In the genomic region with DNA sequence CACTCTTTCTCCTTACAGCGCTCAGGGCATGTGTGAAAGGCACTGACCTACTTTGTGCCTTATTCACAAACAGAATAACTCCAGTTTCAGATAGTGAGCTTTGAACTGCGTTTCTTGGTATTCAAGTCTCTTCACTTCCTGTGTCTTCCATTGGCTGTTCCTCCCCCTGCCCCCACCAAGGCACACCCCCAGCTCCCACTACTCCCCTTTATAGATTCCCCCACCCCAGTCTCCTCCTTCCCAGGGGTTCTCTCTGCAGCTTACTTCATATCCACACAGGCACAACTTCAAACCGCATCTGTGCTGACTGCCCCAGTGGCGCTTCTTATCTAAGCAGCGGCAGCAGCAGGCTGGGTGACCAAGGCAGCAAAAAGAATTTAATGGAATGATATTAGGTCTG, we compare ENCODE assay signal across 18 mouse cellular contexts.
DNase-seq lines count a peak whose midpoint lies in the region; ATAC-seq and TF ChIP-seq lines count a peak whose summit lies in the region.
"Had no signal": no experiment of that assay in that cellular context is flagged by ENCODE, and none has a peak within 500 bp of the region (broad histone marks: within the 10 kb centered on the region; RNA-seq: fewer than 3 reads in every experiment).

No protein-coding gene starts in this region.

- H3K27ac ChIP-seq in lung, postnatal 0 days (ENCODE audit: low read length) = peak overlapping the region; percentile 76
- peak overlapping the region; percentile 56 for H3K27ac ChIP-seq in liver, embryonic 13.5 days
- no peak overlapping the region for H3K27ac ChIP-seq in midbrain, postnatal 0 days (ENCODE audit: low read depth, low read length)
- no peak overlapping the region for H3K27ac ChIP-seq in neural tube, embryonic 15.5 days (replicated peaks)
- H3K27ac ChIP-seq: heart, embryonic 15.5 days; intestine, embryonic 15.5 days; limb, embryonic 15.5 days had no signal

- H3K9me3 ChIP-seq in lung, postnatal 0 days (ENCODE audit: low read length) = no peaks in the 10 kb centered on the region
- no peaks in the 10 kb centered on the region for H3K9me3 ChIP-seq in liver, embryonic 13.5 days (replicated peaks)
- no peaks in the 10 kb centered on the region for H3K9me3 ChIP-seq in midbrain, postnatal 0 days (ENCODE audit: low read length)
- no peaks in the 10 kb centered on the region for H3K9me3 ChIP-seq in neural tube, embryonic 15.5 days (replicated peaks)
- H3K9me3 ChIP-seq: heart, embryonic 15.5 days; intestine, embryonic 15.5 days; limb, embryonic 15.5 days had no signal

- H3K4me2 ChIP-seq in lung, postnatal 0 days (replicated peaks; ENCODE audit: low read depth, low read length) = no peak overlapping the region
- peak overlapping the region; percentile 32 for H3K4me2 ChIP-seq in liver, embryonic 13.5 days
- no peak overlapping the region for H3K4me2 ChIP-seq in midbrain, postnatal 0 days (ENCODE audit: low read depth, low read length, poor library complexity, severe bottlenecking)
- no peak overlapping the region for H3K4me2 ChIP-seq in neural tube, embryonic 15.5 days
- H3K4me2 ChIP-seq: heart, embryonic 15.5 days; intestine, embryonic 15.5 days; limb, embryonic 15.5 days had no signal

- no peak for ATAC-seq in lung, postnatal 0 days
- peak; percentile 74 for ATAC-seq in liver, embryonic 13.5 days (ENCODE audit: low read depth)
- ATAC-seq in midbrain, postnatal 0 days (ENCODE audit: low FRiP score) = no peak
- no peak for ATAC-seq in neural tube, embryonic 15.5 days (ENCODE audit: low FRiP score)
- ATAC-seq: forebrain, embryonic 14.5 days; intestine, embryonic 15.5 days; Patski had no signal

- WGBS in lung, postnatal 0 days = 50% methylated on average over 5 of the region's 5 CpGs
- 25% methylated on average over 5 of the region's 5 CpGs for WGBS in liver, embryonic 13.5 days (ENCODE audit: insufficient replicate concordance)
- WGBS in midbrain, postnatal 0 days = 61% methylated on average over 5 of the region's 5 CpGs
- WGBS in neural tube, embryonic 15.5 days = 89% methylated on average over 5 of the region's 5 CpGs

- no peak for TF ChIP-seq EP300 in lung, postnatal 0 days (IDR thresholded peaks at IDR 0.05)

- peak; percentile 18 for DNase-seq in lung, postnatal 0 days (ENCODE audit: low spot score)
- DNase-seq in lung, adult 18-20 months = no peak
- DNase-seq in MEL-GATA-1-ER (ENCODE audit: extremely low read depth, low read depth) = peak; percentile 90
- peak; percentile 27 for DNase-seq in liver, embryonic 13.5 days
- peak; percentile 91 for DNase-seq in thymus, postnatal 0 days (ENCODE audit: low spot score)
- no peak for DNase-seq in urinary bladder, postnatal 36 days (ENCODE audit: low spot score in 2 of 2)
- DNase-seq in midbrain, postnatal 0 days (ENCODE audit: low spot score) = no peak
- DNase-seq: adrenal gland, adult 8-10 months; B cell, adult 2 months; cerebellum, postnatal 14 days; gastrocnemius, postnatal 36 days; kidney, postnatal 25 days had no signal

- H3K9ac ChIP-seq in lung, postnatal 0 days (replicated peaks; ENCODE audit: low read depth) = no peak overlapping the region
- H3K9ac ChIP-seq in liver, embryonic 13.5 days = peak overlapping the region; percentile 26; the same call in 1 of the 2 replicates
- no peak overlapping the region for H3K9ac ChIP-seq in midbrain, postnatal 0 days (replicated peaks; ENCODE audit: low read length, poor library complexity, severe bottlenecking)
- no peak overlapping the region for H3K9ac ChIP-seq in neural tube, embryonic 15.5 days (replicated peaks)
- H3K9ac ChIP-seq: heart, embryonic 15.5 days; intestine, embryonic 15.5 days; limb, embryonic 15.5 days had no signal

- TF ChIP-seq CTCF in lung, postnatal 0 days (IDR thresholded peaks at IDR 0.05) = no peak
- no peak for TF ChIP-seq CTCF in midbrain, postnatal 0 days (IDR thresholded peaks at IDR 0.05)

- no peaks in the 10 kb centered on the region for H3K36me3 ChIP-seq in lung, postnatal 0 days (ENCODE audit: insufficient read depth, low read length)
- no peaks in the 10 kb centered on the region for H3K36me3 ChIP-seq in liver, embryonic 13.5 days
- no peaks in the 10 kb centered on the region for H3K36me3 ChIP-seq in midbrain, postnatal 0 days (ENCODE audit: insufficient read depth, low read length)
- H3K36me3 ChIP-seq in neural tube, embryonic 15.5 days = no peaks in the 10 kb centered on the region
- H3K36me3 ChIP-seq: heart, embryonic 15.5 days; intestine, embryonic 15.5 days; limb, embryonic 15.5 days had no signal

- no peak overlapping the region for H3K4me3 ChIP-seq in lung, postnatal 0 days (ENCODE audit: low read depth, low read length)
- H3K4me3 ChIP-seq in liver, embryonic 13.5 days (replicated peaks) = no peak overlapping the region
- H3K4me3 ChIP-seq in midbrain, postnatal 0 days (ENCODE audit: low read depth, low read length) = no peak overlapping the region
- H3K4me3 ChIP-seq in neural tube, embryonic 15.5 days (replicated peaks) = no peak overlapping the region
- H3K4me3 ChIP-seq: heart, embryonic 15.5 days; intestine, embryonic 15.5 days; limb, embryonic 15.5 days had no signal

- no peaks in the 10 kb centered on the region for H3K27me3 ChIP-seq in lung, postnatal 0 days (replicated peaks; ENCODE audit: insufficient read depth, low read length)
- H3K27me3 ChIP-seq in liver, embryonic 13.5 days = 0 out of 2 replicates have a peak, but pooled peaks cover 3% of the 10 kb centered on the region
- H3K27me3 ChIP-seq in midbrain, postnatal 0 days (ENCODE audit: insufficient read depth, low read length) = no peaks in the 10 kb centered on the region
- H3K27me3 ChIP-seq in neural tube, embryonic 15.5 days (replicated peaks) = no peaks in the 10 kb centered on the region
- H3K27me3 ChIP-seq: heart, embryonic 15.5 days; intestine, embryonic 15.5 days; limb, embryonic 15.5 days; Patski had no signal

- H3K4me1 ChIP-seq in lung, postnatal 0 days (ENCODE audit: insufficient read depth, low read depth, low read length) = 0 out of 2 replicates have a peak, but pooled peaks cover 3% of the 10 kb centered on the region
- peaks cover 29% of the 10 kb centered on the region for H3K4me1 ChIP-seq in liver, embryonic 13.5 days (replicated peaks)
- H3K4me1 ChIP-seq in midbrain, postnatal 0 days (ENCODE audit: insufficient read depth, low read length) = no peaks in the 10 kb centered on the region
- H3K4me1 ChIP-seq in neural tube, embryonic 15.5 days = no peaks in the 10 kb centered on the region
- H3K4me1 ChIP-seq: intestine, embryonic 15.5 days; limb, embryonic 15.5 days had no signal

Comparison
In these comparisons a context has a peak if more than half of its experiments do, and no peak if none do; other contexts are left out.
1. DNase-seq: peak in lung, postnatal 0 days (single experiment), MEL-GATA-1-ER (single experiment), liver, embryonic 13.5 days (single experiment) and thymus, postnatal 0 days (single experiment); none in lung, adult 18-20 months (0 of 2), urinary bladder, postnatal 36 days (0 of 2) and midbrain, postnatal 0 days (single experiment).
2. H3K27ac ChIP-seq: peak in lung, postnatal 0 days (single experiment) and liver, embryonic 13.5 days (single experiment); none in midbrain, postnatal 0 days (single experiment) and neural tube, embryonic 15.5 days (single experiment).